Mouse (Mus musculus) heart, postnatal 0 days (tissue): Measurements from ENCODE around the gene Per1.

ENCODE experiments used
- CTCF ChIP-seq: IDR thresholded peaks from 2 replicates; pipeline ENCODE4 v1.5.1; 2016; ENCODE audit warnings: antibody characterized with exemption, control low read depth, low read depth
- EP300 ChIP-seq: IDR thresholded peaks from 2 replicates; pipeline ENCODE4 v1.6.1; 2016; ENCODE audit warnings: antibody characterized with exemption, low read depth

DNA sequence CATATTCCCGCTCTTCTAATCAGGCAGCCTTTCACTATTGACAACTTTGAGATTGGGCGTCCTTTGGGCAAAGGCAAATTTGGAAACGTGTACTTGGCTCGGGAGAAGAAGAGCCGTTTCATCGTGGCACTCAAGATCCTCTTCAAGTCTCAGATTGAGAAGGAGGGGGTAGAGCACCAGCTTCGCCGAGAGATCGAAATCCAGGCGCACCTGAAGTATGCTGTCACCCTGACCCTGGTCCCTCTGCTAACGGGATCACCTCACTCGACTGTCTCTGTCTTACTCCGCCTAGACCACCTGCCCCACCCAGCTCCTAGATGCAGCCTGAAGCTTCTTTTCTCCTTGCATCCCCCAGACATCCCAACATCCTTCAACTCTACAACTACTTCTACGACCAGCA, 46.9 kb upstream of the Per1 start:
- TF ChIP-seq CTCF (no peak), EP300 (no peak)
